Mouse (Mus musculus): ENCODE results near the gene Cbln3. TPM values are rescaled to one million over a fixed set of nuclear protein-coding genes. Genes with fewer than 3 reads are reported as not detected.

The Cbln3 gene
- total and polyA plus RNA-seq, 2 experiments from 2014 or later, result 0.68 to 0.73 TPM

DNA sequence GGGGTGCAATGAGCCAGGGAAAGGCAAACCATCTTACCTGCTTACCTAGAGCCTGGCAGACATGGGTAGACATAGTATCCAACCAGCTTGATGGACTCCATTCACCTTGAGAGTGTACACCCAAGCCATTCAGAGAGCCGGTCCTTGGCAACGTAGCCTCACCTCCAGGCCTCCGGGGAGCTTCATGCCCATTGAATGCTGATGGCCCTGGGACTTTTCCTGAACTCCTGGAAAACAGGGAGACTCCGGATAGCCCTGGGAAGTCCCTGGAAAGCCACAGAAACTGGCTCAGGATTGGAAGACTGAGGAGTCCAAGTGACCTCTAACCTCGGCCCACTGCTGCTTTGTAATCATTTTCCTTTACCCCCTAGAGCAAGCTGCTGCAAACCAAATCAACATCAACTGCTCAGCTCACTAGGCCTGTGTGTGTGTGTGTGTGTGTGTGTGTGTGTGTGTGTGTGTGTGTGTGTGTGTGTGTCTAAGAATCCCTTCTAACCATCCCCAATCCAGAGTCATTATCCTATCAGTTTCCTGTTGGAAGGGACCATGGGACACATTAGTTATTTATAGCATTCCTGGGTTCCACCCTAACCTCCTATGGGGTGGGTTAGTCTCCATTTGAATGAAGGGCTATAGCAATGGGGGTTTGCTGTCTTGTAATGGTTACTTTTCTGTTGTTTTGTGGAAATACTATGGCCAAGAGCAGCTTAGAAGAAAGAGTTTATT lies 49.2 kb downstream of the Cbln3 start:
- Histone ChIP-seq H3K9ac (replicated peaks; ENCODE audit: low read depth, low read length) (no peak overlapping the region), H3K9me3 (replicated peaks; ENCODE audit: control insufficient read depth, low read length) (no peaks in the 10 kb centered on the region)
- no peak for ATAC-seq (ENCODE audit: insufficient read depth, low read depth)

DNA sequence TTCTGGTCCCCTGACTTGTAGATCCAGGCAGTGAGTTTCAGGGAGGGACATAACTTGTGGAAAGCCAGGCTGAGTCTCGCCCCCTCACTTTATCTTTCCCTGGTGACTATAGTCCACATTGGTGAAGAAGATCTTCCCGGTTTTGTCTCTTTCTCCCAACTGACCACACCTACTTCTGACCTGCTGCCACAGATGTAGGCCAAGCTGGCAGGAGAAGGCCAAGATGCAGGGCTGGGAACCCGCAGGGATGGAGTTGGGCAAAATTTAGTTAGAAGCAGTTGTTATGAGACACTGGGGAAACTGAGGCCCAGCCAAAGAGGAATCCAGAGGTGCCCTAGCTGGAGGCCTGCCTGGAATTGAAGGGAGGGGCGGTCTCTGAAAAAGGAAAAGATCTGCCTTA lies 51.1 kb downstream of the Cbln3 start:
- Histone ChIP-seq H3K9me3 (replicated peaks; ENCODE audit: control insufficient read depth, low read length) (no peaks in the 10 kb centered on the region), H3K9ac (replicated peaks; ENCODE audit: low read depth, low read length) (no peak overlapping the region), H3K4me3 (ENCODE audit: low read depth, low read length) (no peak overlapping the region), H3K27ac (ENCODE audit: low read depth) (no peak overlapping the region), H3K27me3 (ENCODE audit: control insufficient read depth, insufficient read depth, low read length) (no peaks in the 10 kb centered on the region), H3K4me1 (ENCODE audit: control insufficient read depth, insufficient read depth) (0 out of 2 replicates have a peak, but pooled peaks cover 7% of the 10 kb centered on the region), H3K36me3 (replicated peaks; ENCODE audit: control insufficient read depth, insufficient read depth, low read length) (no peaks in the 10 kb centered on the region), H3K4me2 (ENCODE audit: low read depth, low read length) (no peak overlapping the region)
- DNase-seq (ENCODE audit: low spot score), result no peak
- TF ChIP-seq EP300 (IDR thresholded peaks at IDR 0.05; ENCODE audit: low read depth) (no peak), CTCF (IDR thresholded peaks at IDR 0.05; ENCODE audit: low read depth) (no peak)
- ATAC-seq (ENCODE audit: insufficient read depth, low read depth), result no peak
- WGBS, result 80% methylated on average over 4 of the region's 4 CpGs

More for the DNA sequence above, 49.2 kb downstream of the Cbln3 start:
- WGBS, result 75% methylated on average over 5 of the region's 5 CpGs
- Histone ChIP-seq H3K4me3 (ENCODE audit: low read depth, low read length) (no peak overlapping the region), H3K27me3 (ENCODE audit: control insufficient read depth, insufficient read depth, low read length) (no peaks in the 10 kb centered on the region), H3K36me3 (replicated peaks; ENCODE audit: control insufficient read depth, insufficient read depth, low read length) (no peaks in the 10 kb centered on the region), H3K27ac (ENCODE audit: low read depth) (no peak overlapping the region), H3K4me2 (ENCODE audit: low read depth, low read length) (no peak overlapping the region), H3K4me1 (ENCODE audit: control insufficient read depth, insufficient read depth) (0 out of 2 replicates have a peak, but pooled peaks cover 4% of the 10 kb centered on the region)
- DNase-seq (ENCODE audit: low spot score), result no peak
- TF ChIP-seq EP300 (IDR thresholded peaks at IDR 0.05; ENCODE audit: low read depth) (no peak), CTCF (IDR thresholded peaks at IDR 0.05; ENCODE audit: low read depth) (no peak)

DNA sequence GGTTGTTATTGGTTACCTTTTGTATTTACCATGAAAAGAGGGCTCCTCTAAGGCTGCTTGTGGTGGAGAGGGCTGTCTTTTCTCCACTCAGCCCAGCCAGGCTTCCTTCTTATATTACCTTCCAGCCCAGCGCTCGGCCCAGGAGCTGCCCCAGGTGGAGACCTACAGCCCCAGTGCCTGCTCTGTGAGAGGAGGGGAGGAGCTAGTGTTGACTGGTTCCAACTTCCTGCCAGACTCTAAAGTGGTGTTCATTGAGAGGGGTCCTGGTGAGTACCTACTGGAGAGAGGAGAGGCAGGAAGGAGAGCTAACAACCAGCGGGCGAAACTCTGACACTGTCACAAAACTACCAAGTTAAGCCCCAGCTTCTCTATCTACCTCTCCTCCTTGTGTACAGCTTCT lies 53.9 kb downstream of the Cbln3 start:
- no peak overlapping the region for H3K4me2 ChIP-seq (ENCODE audit: low read depth, low read length)
- WGBS, result 81% methylated on average over 4 of the region's 4 CpGs
- H3K4me3 ChIP-seq (ENCODE audit: low read depth, low read length), result no peak overlapping the region
- TF ChIP-seq EP300 (IDR thresholded peaks at IDR 0.05; ENCODE audit: low read depth) (no peak), CTCF (IDR thresholded peaks at IDR 0.05; ENCODE audit: low read depth) (no peak)
- H3K9ac ChIP-seq (replicated peaks; ENCODE audit: low read depth, low read length), result no peak overlapping the region
- peaks cover 5% of the 10 kb centered on the region; the same call in 1 of the 2 replicates for H3K4me1 ChIP-seq (ENCODE audit: control insufficient read depth, insufficient read depth)
- DNase-seq (ENCODE audit: low spot score), result no peak
- no peaks in the 10 kb centered on the region for H3K9me3 ChIP-seq (replicated peaks; ENCODE audit: control insufficient read depth, low read length)
- no peaks in the 10 kb centered on the region for H3K36me3 ChIP-seq (replicated peaks; ENCODE audit: control insufficient read depth, insufficient read depth, low read length)
- no peak overlapping the region for H3K27ac ChIP-seq (ENCODE audit: low read depth)
- peaks cover 9% of the 10 kb centered on the region for H3K27me3 ChIP-seq (ENCODE audit: control insufficient read depth, insufficient read depth, low read length)
- no peak for ATAC-seq (ENCODE audit: insufficient read depth, low read depth)

DNA sequence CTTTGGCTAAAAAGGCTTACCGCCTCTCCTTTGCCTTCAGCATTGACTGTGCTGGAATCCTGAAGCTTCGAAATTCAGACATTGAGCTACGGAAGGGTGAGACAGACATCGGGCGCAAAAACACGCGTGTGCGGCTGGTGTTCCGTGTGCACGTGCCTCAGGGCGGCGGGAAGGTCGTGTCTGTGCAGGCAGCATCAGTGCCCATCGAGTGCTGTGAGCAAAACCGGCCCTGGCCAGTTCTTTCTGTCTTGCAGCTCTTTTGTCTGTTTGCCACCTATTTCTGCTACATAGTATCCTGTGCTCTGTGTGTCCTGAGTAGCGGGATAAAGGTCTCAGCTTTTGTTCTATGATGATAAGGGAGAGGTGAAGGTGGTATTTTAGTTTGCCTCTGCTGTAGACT lies 54.3 kb downstream of the Cbln3 start:
- H3K27ac ChIP-seq (ENCODE audit: low read depth), result no peak overlapping the region
- H3K4me1 ChIP-seq (ENCODE audit: control insufficient read depth, insufficient read depth), result peaks cover 9% of the 10 kb centered on the region; the same call in 1 of the 2 replicates
- 89% methylated on average over 16 of the region's 16 CpGs for WGBS
- no peaks in the 10 kb centered on the region for H3K36me3 ChIP-seq (replicated peaks; ENCODE audit: control insufficient read depth, insufficient read depth, low read length)
- H3K27me3 ChIP-seq (ENCODE audit: control insufficient read depth, insufficient read depth, low read length), result peaks cover 13% of the 10 kb centered on the region
- no peak overlapping the region for H3K4me3 ChIP-seq (ENCODE audit: low read depth, low read length)
- no peak for ATAC-seq (ENCODE audit: insufficient read depth, low read depth)
- no peak overlapping the region for H3K4me2 ChIP-seq (ENCODE audit: low read depth, low read length)
- no peaks in the 10 kb centered on the region for H3K9me3 ChIP-seq (replicated peaks; ENCODE audit: control insufficient read depth, low read length)
- TF ChIP-seq CTCF (IDR thresholded peaks at IDR 0.05; ENCODE audit: low read depth), result no peak
- no peak for TF ChIP-seq EP300 (IDR thresholded peaks at IDR 0.05; ENCODE audit: low read depth)
- H3K9ac ChIP-seq (replicated peaks; ENCODE audit: low read depth, low read length), result no peak overlapping the region
- DNase-seq (ENCODE audit: low spot score), result no peak

Other genes starting within 250 kb of the Cbln3 start
Only the 30 nearest of the 31 such genes appear.
- 0.15 and 6.9 TPM in 2 replicates for gene Gm49378, start 246.5 kb downstream of the Cbln3 start, total RNA-seq (2014; rRNA removed; ENCODE audit: low replicate concordance)
- gene Gm49378, start 246.5 kb downstream of the Cbln3 start, polyA plus RNA-seq (2015; fragmentation: Nextera tagmentation; extraction: Ambion mirVana), result 1.1 and 1.2 TPM in 2 replicates
- 62.8 and 83.3 TPM in 2 replicates for gene Tm9sf1, start 240.6 kb downstream of the Cbln3 start, total RNA-seq (2014; rRNA removed; ENCODE audit: low replicate concordance)
- gene Tm9sf1, start 240.6 kb downstream of the Cbln3 start, polyA plus RNA-seq (2015; fragmentation: Nextera tagmentation; extraction: Ambion mirVana), result 62.7 and 67.4 TPM in 2 replicates
- gene Tssk4, start 234.2 kb downstream of the Cbln3 start, total RNA-seq (2014; rRNA removed; ENCODE audit: low replicate concordance), result 0.12 TPM in 1 of 2 replicates, not detected in the other
- gene Tssk4, start 234.2 kb downstream of the Cbln3 start, polyA plus RNA-seq (2015; fragmentation: Nextera tagmentation; extraction: Ambion mirVana), result 0.25 and 0.31 TPM in 2 replicates
- gene Mdp1, start 223.9 kb downstream of the Cbln3 start, total RNA-seq (2014; rRNA removed; ENCODE audit: low replicate concordance), result 62.4 and 66.0 TPM in 2 replicates
- gene Mdp1, start 223.9 kb downstream of the Cbln3 start, polyA plus RNA-seq (2015; fragmentation: Nextera tagmentation; extraction: Ambion mirVana), result 98.6 and 104 TPM in 2 replicates
- gene Gmpr2, start 212.5 kb downstream of the Cbln3 start, total RNA-seq (2014; rRNA removed; ENCODE audit: low replicate concordance), result 27.4 and 31.8 TPM in 2 replicates
- gene Gmpr2, start 212.5 kb downstream of the Cbln3 start, polyA plus RNA-seq (2015; fragmentation: Nextera tagmentation; extraction: Ambion mirVana), result 27.7 and 29.2 TPM in 2 replicates
- 137 and 141 TPM in 2 replicates for gene Nedd8, start 212.3 kb downstream of the Cbln3 start, total RNA-seq (2014; rRNA removed; ENCODE audit: low replicate concordance)
- gene Nedd8, start 212.3 kb downstream of the Cbln3 start, polyA plus RNA-seq (2015; fragmentation: Nextera tagmentation; extraction: Ambion mirVana), result 460 and 483 TPM in 2 replicates
- gene Tinf2, start 202.6 kb downstream of the Cbln3 start, total RNA-seq (2014; rRNA removed; ENCODE audit: low replicate concordance), result 11.9 and 20.2 TPM in 2 replicates
- 15.9 and 17.1 TPM in 2 replicates for gene Tinf2, start 202.6 kb downstream of the Cbln3 start, polyA plus RNA-seq (2015; fragmentation: Nextera tagmentation; extraction: Ambion mirVana)
- 0.85 and 1.3 TPM in 2 replicates for gene Tgm1, start 170.5 kb downstream of the Cbln3 start, total RNA-seq (2014; rRNA removed; ENCODE audit: low replicate concordance)
- 0.11 and 0.27 TPM in 2 replicates for gene Tgm1, start 170.5 kb downstream of the Cbln3 start, polyA plus RNA-seq (2015; fragmentation: Nextera tagmentation; extraction: Ambion mirVana)
- 35.6 and 36.8 TPM in 2 replicates for gene Rabggta, start 162.1 kb downstream of the Cbln3 start, total RNA-seq (2014; rRNA removed; ENCODE audit: low replicate concordance)
- gene Rabggta, start 162.1 kb downstream of the Cbln3 start, polyA plus RNA-seq (2015; fragmentation: Nextera tagmentation; extraction: Ambion mirVana), result 20.8 and 21.8 TPM in 2 replicates
- gene Dhrs1, start 138.7 kb downstream of the Cbln3 start, total RNA-seq (2014; rRNA removed; ENCODE audit: low replicate concordance), result 51.9 and 58.1 TPM in 2 replicates
- 62.9 and 65.0 TPM in 2 replicates for gene Dhrs1, start 138.7 kb downstream of the Cbln3 start, polyA plus RNA-seq (2015; fragmentation: Nextera tagmentation; extraction: Ambion mirVana)
- 20.2 and 26.3 TPM in 2 replicates for gene Nop9, start 138.7 kb downstream of the Cbln3 start, total RNA-seq (2014; rRNA removed; ENCODE audit: low replicate concordance)
- 13.1 and 14.2 TPM in 2 replicates for gene Nop9, start 138.7 kb downstream of the Cbln3 start, polyA plus RNA-seq (2015; fragmentation: Nextera tagmentation; extraction: Ambion mirVana)
- gene Cideb, start 125.9 kb downstream of the Cbln3 start, total RNA-seq (2014; rRNA removed; ENCODE audit: low replicate concordance), result 0.31 and 0.34 TPM in 2 replicates
- 2.8 and 3.6 TPM in 2 replicates for gene Cideb, start 125.9 kb downstream of the Cbln3 start, polyA plus RNA-seq (2015; fragmentation: Nextera tagmentation; extraction: Ambion mirVana)
- gene Ltb4r2, start 123.0 kb downstream of the Cbln3 start, total RNA-seq (2014; rRNA removed; ENCODE audit: low replicate concordance), result not detected in 2 replicates
- gene Ltb4r2, start 123.0 kb downstream of the Cbln3 start, polyA plus RNA-seq (2015; fragmentation: Nextera tagmentation; extraction: Ambion mirVana), result 0.10 and 0.22 TPM in 2 replicates
- gene Ltb4r1, start 118.4 kb downstream of the Cbln3 start, total RNA-seq (2014; rRNA removed; ENCODE audit: low replicate concordance), result 0.62 TPM in 1 of 2 replicates, not detected in the other
- 0.38 and 0.40 TPM in 2 replicates for gene Ltb4r1, start 118.4 kb downstream of the Cbln3 start, polyA plus RNA-seq (2015; fragmentation: Nextera tagmentation; extraction: Ambion mirVana)
- 16.2 and 17.4 TPM in 2 replicates for gene Adcy4, start 100.3 kb downstream of the Cbln3 start, total RNA-seq (2014; rRNA removed; ENCODE audit: low replicate concordance)
- gene Adcy4, start 100.3 kb downstream of the Cbln3 start, polyA plus RNA-seq (2015; fragmentation: Nextera tagmentation; extraction: Ambion mirVana), result 10.6 TPM in 2 replicates
- gene Ripk3, start 95.5 kb downstream of the Cbln3 start, total RNA-seq (2014; rRNA removed; ENCODE audit: low replicate concordance), result 8.5 and 16.3 TPM in 2 replicates
- gene Ripk3, start 95.5 kb downstream of the Cbln3 start, polyA plus RNA-seq (2015; fragmentation: Nextera tagmentation; extraction: Ambion mirVana), result 9.3 and 9.4 TPM in 2 replicates
- 6.5 and 8.5 TPM in 2 replicates for gene Nfatc4, start 61.2 kb downstream of the Cbln3 start, total RNA-seq (2014; rRNA removed; ENCODE audit: low replicate concordance)
- gene Nfatc4, start 61.2 kb downstream of the Cbln3 start, polyA plus RNA-seq (2015; fragmentation: Nextera tagmentation; extraction: Ambion mirVana), result 3.4 and 4.0 TPM in 2 replicates
- gene Nynrin, start 30.4 kb downstream of the Cbln3 start, total RNA-seq (2014; rRNA removed; ENCODE audit: low replicate concordance), result 27.6 and 29.0 TPM in 2 replicates
- 3.9 and 4.7 TPM in 2 replicates for gene Nynrin, start 30.4 kb downstream of the Cbln3 start, polyA plus RNA-seq (2015; fragmentation: Nextera tagmentation; extraction: Ambion mirVana)
- 17.1 and 19.5 TPM in 2 replicates for gene Khnyn, start 555 bp upstream of the Cbln3 start, total RNA-seq (2014; rRNA removed; ENCODE audit: low replicate concordance)
- gene Khnyn, start 555 bp upstream of the Cbln3 start, polyA plus RNA-seq (2015; fragmentation: Nextera tagmentation; extraction: Ambion mirVana), result 5.0 and 5.3 TPM in 2 replicates
- 89.1 and 138 TPM in 2 replicates for gene Sdr39u1, start 15.9 kb upstream of the Cbln3 start, total RNA-seq (2014; rRNA removed; ENCODE audit: low replicate concordance)
- gene Sdr39u1, start 15.9 kb upstream of the Cbln3 start, polyA plus RNA-seq (2015; fragmentation: Nextera tagmentation; extraction: Ambion mirVana), result 79.5 and 88.3 TPM in 2 replicates
- 1.6 and 4.4 TPM in 2 replicates for gene Cma1, start 60.3 kb upstream of the Cbln3 start, total RNA-seq (2014; rRNA removed; ENCODE audit: low replicate concordance)
- gene Cma1, start 60.3 kb upstream of the Cbln3 start, polyA plus RNA-seq (2015; fragmentation: Nextera tagmentation; extraction: Ambion mirVana), result 22.1 and 24.1 TPM in 2 replicates
- not detected in 2 replicates for gene Cma2, start 66.6 kb upstream of the Cbln3 start, total RNA-seq (2014; rRNA removed; ENCODE audit: low replicate concordance)
- gene Cma2, start 66.6 kb upstream of the Cbln3 start, polyA plus RNA-seq (2015; fragmentation: Nextera tagmentation; extraction: Ambion mirVana), result not detected in 2 replicates
- gene Mcpt1, start 133.6 kb upstream of the Cbln3 start, total RNA-seq (2014; rRNA removed; ENCODE audit: low replicate concordance), result not detected in 2 replicates
- gene Mcpt1, start 133.6 kb upstream of the Cbln3 start, polyA plus RNA-seq (2015; fragmentation: Nextera tagmentation; extraction: Ambion mirVana), result not detected in 2 replicates
- gene Mcpt9, start 146.1 kb upstream of the Cbln3 start, total RNA-seq (2014; rRNA removed; ENCODE audit: low replicate concordance), result not detected in 2 replicates
- gene Mcpt9, start 146.1 kb upstream of the Cbln3 start, polyA plus RNA-seq (2015; fragmentation: Nextera tagmentation; extraction: Ambion mirVana), result not detected in 2 replicates
- gene Mcpt2, start 157.6 kb upstream of the Cbln3 start, total RNA-seq (2014; rRNA removed; ENCODE audit: low replicate concordance), result not detected in 2 replicates
- not detected in 2 replicates for gene Mcpt2, start 157.6 kb upstream of the Cbln3 start, polyA plus RNA-seq (2015; fragmentation: Nextera tagmentation; extraction: Ambion mirVana)
- gene Mcpt4, start 177.9 kb upstream of the Cbln3 start, total RNA-seq (2014; rRNA removed; ENCODE audit: low replicate concordance), result 0.12 TPM in 1 of 2 replicates, not detected in the other
- gene Mcpt4, start 177.9 kb upstream of the Cbln3 start, polyA plus RNA-seq (2015; fragmentation: Nextera tagmentation; extraction: Ambion mirVana), result 1.8 and 2.3 TPM in 2 replicates
- not detected in 2 replicates for gene Mcpt8, start 200.9 kb upstream of the Cbln3 start, total RNA-seq (2014; rRNA removed; ENCODE audit: low replicate concordance)
- 0.22 and 0.38 TPM in 2 replicates for gene Mcpt8, start 200.9 kb upstream of the Cbln3 start, polyA plus RNA-seq (2015; fragmentation: Nextera tagmentation; extraction: Ambion mirVana)
- not detected in 2 replicates for gene Ctsg, start 218.2 kb upstream of the Cbln3 start, total RNA-seq (2014; rRNA removed; ENCODE audit: low replicate concordance)
- 0.15 and 0.23 TPM in 2 replicates for gene Ctsg, start 218.2 kb upstream of the Cbln3 start, polyA plus RNA-seq (2015; fragmentation: Nextera tagmentation; extraction: Ambion mirVana)
- gene Gzme, start 236.2 kb upstream of the Cbln3 start, total RNA-seq (2014; rRNA removed; ENCODE audit: low replicate concordance), result not detected in 2 replicates
- not detected in 2 replicates for gene Gzme, start 236.2 kb upstream of the Cbln3 start, polyA plus RNA-seq (2015; fragmentation: Nextera tagmentation; extraction: Ambion mirVana)
- gene Gzmd, start 248.2 kb upstream of the Cbln3 start, total RNA-seq (2014; rRNA removed; ENCODE audit: low replicate concordance), result not detected in 2 replicates
- gene Gzmd, start 248.2 kb upstream of the Cbln3 start, polyA plus RNA-seq (2015; fragmentation: Nextera tagmentation; extraction: Ambion mirVana), result not detected in 2 replicates